Mouse (Mus musculus): ENCODE results near the gene Hbb-bt.

- no peak for TF ChIP-seq CTCF (IDR thresholded peaks at IDR 0.05; ENCODE audit: extremely low read depth, insufficient read depth, low read length)
- TF ChIP-seq POLR2A (IDR thresholded peaks at IDR 0.05; ENCODE audit: extremely low read depth, insufficient read depth, low read length): no peak
These were observed 12.6 kb upstream of the Hbb-bt start for GRCm38 (mm10) chr7:103826255-103826887.
